Mouse (Mus musculus): ENCODE data around the gene Fam151a. TPM values are rescaled to one million over a fixed set of nuclear protein-coding genes. Genes with fewer than 3 reads are reported as not detected.
"Not testable (repeated sequence)": the region's sequence is repeated elsewhere in the genome, so short reads cannot be mapped to it uniquely, and the experiment has no call there.

Gene Fam151a
- polyA plus RNA-seq, 1 experiment from 2014 or later, result not detected

DNA sequence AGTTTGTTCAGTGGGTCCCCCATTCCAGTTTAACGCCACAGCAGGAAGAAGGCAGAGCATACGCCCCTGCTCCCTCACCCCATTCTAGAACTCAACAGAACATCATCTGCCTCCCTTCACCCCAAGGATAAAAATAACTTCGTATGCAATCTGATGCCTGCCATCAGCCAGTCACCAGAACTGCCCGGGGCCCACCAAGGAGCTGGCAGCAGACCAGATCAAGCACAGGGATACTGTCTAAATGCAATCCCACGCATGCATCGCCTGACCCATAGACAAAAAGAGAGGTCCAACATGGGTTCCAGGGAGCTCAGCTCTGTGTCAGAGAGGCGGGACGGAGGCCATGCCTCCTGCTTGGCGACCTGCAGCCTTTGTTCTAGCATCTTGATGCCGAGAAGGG lies 49.4 kb downstream of the Fam151a start:
- no peak overlapping the region for H3K4me2 ChIP-seq (ENCODE audit: low read depth, low read length, severe bottlenecking)
- DNase-seq (ENCODE audit: low spot score) (no peak), ATAC-seq (replicated peaks; ENCODE audit: low FRiP score) (no peak)
- no peaks in the 10 kb centered on the region for H3K36me3 ChIP-seq (ENCODE audit: control insufficient read depth, insufficient read depth, low read length)
- no peak overlapping the region for H3K9ac ChIP-seq (ENCODE audit: low read length)
- 82% methylated on average over 10 of the region's 10 CpGs for WGBS
- no peaks in the 10 kb centered on the region for H3K9me3 ChIP-seq (ENCODE audit: control insufficient read depth, low read length)
- no peak overlapping the region for H3K4me3 ChIP-seq (ENCODE audit: low read depth, low read length)
- H3K27ac ChIP-seq (ENCODE audit: low read depth, low read length), result no peak overlapping the region
- H3K4me1 ChIP-seq (replicated peaks; ENCODE audit: control insufficient read depth, insufficient read depth, low read length), result peaks cover 31% of the 10 kb centered on the region
- no peaks in the 10 kb centered on the region for H3K27me3 ChIP-seq (ENCODE audit: control insufficient read depth, insufficient read depth, low read length)

DNA sequence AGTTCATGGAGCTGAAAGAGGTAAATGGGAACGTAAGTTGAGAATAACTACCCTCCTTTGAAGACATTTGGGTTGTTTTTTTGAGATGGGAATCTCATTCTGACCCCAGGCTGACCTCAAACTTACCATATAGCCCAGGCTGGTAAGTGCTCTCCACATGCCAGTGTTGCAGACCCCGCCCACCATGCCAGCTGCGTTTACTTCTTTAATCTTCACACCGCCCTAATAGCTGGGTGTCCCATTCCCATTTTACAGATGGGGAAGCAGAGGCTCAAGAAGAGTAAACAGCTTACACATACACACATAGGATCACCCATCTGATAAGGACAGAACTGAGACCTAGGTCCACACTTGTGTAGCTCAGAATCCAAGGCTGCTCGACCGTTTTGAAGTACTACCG lies 51.1 kb downstream of the Fam151a start:
- H3K4me1 ChIP-seq (replicated peaks; ENCODE audit: control insufficient read depth, insufficient read depth, low read length), result peaks cover 26% of the 10 kb centered on the region
- no peaks in the 10 kb centered on the region for H3K9me3 ChIP-seq (ENCODE audit: control insufficient read depth, low read length)
- no peaks in the 10 kb centered on the region for H3K36me3 ChIP-seq (ENCODE audit: control insufficient read depth, insufficient read depth, low read length)
- DNase-seq (ENCODE audit: low spot score) (no peak), ATAC-seq (replicated peaks; ENCODE audit: low FRiP score) (no peak)
- no peak overlapping the region for H3K27ac ChIP-seq (ENCODE audit: low read depth, low read length)
- H3K4me2 ChIP-seq (ENCODE audit: low read depth, low read length, severe bottlenecking), result no peak overlapping the region
- no peaks in the 10 kb centered on the region for H3K27me3 ChIP-seq (ENCODE audit: control insufficient read depth, insufficient read depth, low read length)
- 90% methylated on average over 7 of the region's 7 CpGs for WGBS
- no peak overlapping the region for H3K9ac ChIP-seq (ENCODE audit: low read length)
- no peak overlapping the region for H3K4me3 ChIP-seq (ENCODE audit: low read depth, low read length)

DNA sequence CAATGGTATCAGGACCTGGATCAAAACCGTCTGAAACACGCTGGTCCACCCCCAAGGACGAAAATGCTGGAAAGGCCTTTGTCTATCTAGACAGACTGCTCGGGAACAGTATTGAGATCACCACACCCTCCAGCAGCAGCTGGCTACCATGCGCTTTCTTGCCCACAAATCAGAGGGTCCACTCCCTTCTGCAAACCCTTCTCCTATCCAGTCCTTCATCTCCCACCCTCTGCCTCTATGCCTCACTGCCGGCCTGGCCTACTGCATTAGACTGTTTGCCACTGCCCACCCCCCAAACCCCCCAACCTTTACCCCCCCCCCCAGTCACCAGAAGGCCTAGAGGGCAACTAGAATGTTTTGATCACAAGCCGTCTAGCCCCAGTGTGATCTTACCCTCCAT lies 51.7 kb downstream of the Fam151a start:
- ATAC-seq (replicated peaks; ENCODE audit: low FRiP score), result peak; percentile 16; the same call in 1 of the 2 replicates
- H3K4me1 ChIP-seq (replicated peaks; ENCODE audit: control insufficient read depth, insufficient read depth, low read length), result peaks cover 26% of the 10 kb centered on the region
- no peak for DNase-seq (ENCODE audit: low spot score)

DNA sequence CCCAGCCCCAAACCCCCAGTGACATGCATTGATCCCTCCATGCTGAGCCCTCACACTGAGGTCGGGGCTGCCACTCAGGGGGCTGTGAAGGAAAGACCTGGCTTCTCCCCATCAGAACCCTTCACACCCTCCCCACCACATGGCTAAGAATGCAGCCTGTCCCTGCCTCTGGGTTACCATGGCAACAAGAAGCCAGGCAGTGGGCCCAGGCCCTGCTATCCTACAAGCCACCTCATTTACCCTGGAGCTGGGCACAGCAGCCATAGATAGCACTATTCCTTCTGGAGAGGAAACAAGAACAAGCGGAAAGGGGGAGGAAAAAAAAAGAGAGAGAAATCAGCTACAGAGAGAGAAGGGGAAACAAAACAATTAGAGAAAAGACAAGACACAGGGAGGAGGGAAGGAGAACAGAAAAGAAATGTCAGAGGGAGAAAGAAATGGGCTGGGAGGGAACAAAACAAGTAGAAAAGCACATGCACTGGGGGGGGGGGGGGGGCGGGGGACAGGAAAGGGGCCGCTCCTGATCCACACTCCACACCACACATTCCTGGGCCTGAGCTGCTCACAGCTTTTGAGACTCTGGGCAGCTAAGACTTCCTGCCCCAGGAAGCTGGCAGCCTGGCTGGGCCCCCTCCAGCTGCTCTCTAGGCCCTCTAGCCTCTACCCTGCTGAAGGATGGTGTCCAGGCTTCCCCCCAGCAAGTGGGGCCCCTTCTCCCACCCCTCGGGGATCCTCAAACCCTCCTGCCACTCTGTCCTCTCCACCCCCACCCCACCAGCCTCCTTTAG lies 52.3 kb downstream of the Fam151a start:
- peak; percentile 91 for ATAC-seq (replicated peaks; ENCODE audit: low FRiP score)
- Histone ChIP-seq H3K9ac (ENCODE audit: low read length) (peak overlapping the region; percentile 29), H3K27me3 (ENCODE audit: control insufficient read depth, insufficient read depth, low read length) (no peaks in the 10 kb centered on the region), H3K4me2 (ENCODE audit: low read depth, low read length, severe bottlenecking) (0 out of 2 replicates have a peak overlapping the region, but pooled peaks have one; percentile 18), H3K36me3 (ENCODE audit: control insufficient read depth, insufficient read depth, low read length) (no peaks in the 10 kb centered on the region), H3K4me3 (ENCODE audit: low read depth, low read length) (no peak overlapping the region), H3K27ac (ENCODE audit: low read depth, low read length) (peak overlapping the region; percentile 87), H3K4me1 (replicated peaks; ENCODE audit: control insufficient read depth, insufficient read depth, low read length) (peaks cover 23% of the 10 kb centered on the region), H3K9me3 (ENCODE audit: control insufficient read depth, low read length) (no peaks in the 10 kb centered on the region)
- peak; percentile 81 for DNase-seq (ENCODE audit: low spot score)
- WGBS, result 4% methylated on average over 5 of the region's 5 CpGs

More for the DNA sequence above, 51.7 kb downstream of the Fam151a start:
- Histone ChIP-seq H3K27me3 (ENCODE audit: control insufficient read depth, insufficient read depth, low read length) (no peaks in the 10 kb centered on the region), H3K4me2 (ENCODE audit: low read depth, low read length, severe bottlenecking) (no peak overlapping the region), H3K27ac (ENCODE audit: low read depth, low read length) (no peak overlapping the region; the same call in 1 of the 2 replicates), H3K9me3 (ENCODE audit: control insufficient read depth, low read length) (no peaks in the 10 kb centered on the region), H3K9ac (ENCODE audit: low read length) (no peak overlapping the region), H3K36me3 (ENCODE audit: control insufficient read depth, insufficient read depth, low read length) (no peaks in the 10 kb centered on the region), H3K4me3 (ENCODE audit: low read depth, low read length) (no peak overlapping the region)
- 53% methylated on average over 7 of the region's 7 CpGs for WGBS

DNA sequence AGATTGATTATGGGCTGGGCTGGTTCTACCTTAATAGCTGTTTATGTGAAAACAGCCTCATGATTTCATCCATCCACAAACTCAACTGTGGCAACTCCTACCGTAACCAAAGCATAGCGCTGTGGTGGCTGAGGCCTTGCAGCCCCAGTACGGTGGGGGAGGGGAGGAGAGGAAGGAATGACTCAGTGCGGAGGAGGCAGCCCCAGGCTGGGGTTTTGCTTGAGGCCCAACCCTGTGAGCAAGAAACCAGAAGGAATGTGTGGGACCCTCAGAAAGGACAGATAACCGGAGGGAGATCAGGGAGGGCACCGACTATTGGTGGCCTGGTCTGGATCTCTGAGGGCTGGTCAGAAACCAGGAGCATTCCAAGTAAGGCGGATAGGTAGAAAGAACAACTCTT lies 54.1 kb downstream of the Fam151a start:
- WGBS, result 71% methylated on average over 7 of the region's 7 CpGs
- H3K4me1 ChIP-seq (replicated peaks; ENCODE audit: control insufficient read depth, insufficient read depth, low read length), result peaks cover 23% of the 10 kb centered on the region
- no peak overlapping the region for H3K9ac ChIP-seq (ENCODE audit: low read length)
- no peaks in the 10 kb centered on the region for H3K36me3 ChIP-seq (ENCODE audit: control insufficient read depth, insufficient read depth, low read length)
- H3K27me3 ChIP-seq (ENCODE audit: control insufficient read depth, insufficient read depth, low read length), result no peaks in the 10 kb centered on the region
- H3K4me2 ChIP-seq (ENCODE audit: low read depth, low read length, severe bottlenecking), result no peak overlapping the region
- H3K27ac ChIP-seq (ENCODE audit: low read depth, low read length), result no peak overlapping the region
- DNase-seq (ENCODE audit: low spot score) (no peak), ATAC-seq (replicated peaks; ENCODE audit: low FRiP score) (no peak)
- H3K4me3 ChIP-seq (ENCODE audit: low read depth, low read length), result no peak overlapping the region
- H3K9me3 ChIP-seq (ENCODE audit: control insufficient read depth, low read length), result no peaks in the 10 kb centered on the region

DNA sequence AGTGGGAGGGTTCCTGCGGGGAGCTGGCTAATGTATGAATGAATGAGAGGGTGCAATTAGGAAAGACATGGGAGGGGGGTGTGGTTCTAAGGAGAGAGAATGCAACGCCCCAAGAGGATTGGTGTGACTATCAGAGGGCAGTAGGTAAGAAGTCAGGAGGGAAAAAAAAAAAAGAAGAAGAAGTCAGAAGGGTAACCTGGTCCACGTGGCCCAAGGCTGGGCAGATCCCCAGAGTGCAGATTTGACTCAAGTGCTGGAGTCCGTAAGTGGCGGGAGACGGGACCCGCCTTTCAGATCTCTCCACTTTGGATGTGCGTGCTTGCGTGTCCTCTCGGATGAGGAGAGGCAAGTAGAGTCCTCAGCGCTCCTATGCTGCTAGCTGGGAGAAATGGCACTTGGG lies 54.9 kb downstream of the Fam151a start:
- no peak overlapping the region for H3K27ac ChIP-seq (ENCODE audit: low read depth, low read length)

DNA sequence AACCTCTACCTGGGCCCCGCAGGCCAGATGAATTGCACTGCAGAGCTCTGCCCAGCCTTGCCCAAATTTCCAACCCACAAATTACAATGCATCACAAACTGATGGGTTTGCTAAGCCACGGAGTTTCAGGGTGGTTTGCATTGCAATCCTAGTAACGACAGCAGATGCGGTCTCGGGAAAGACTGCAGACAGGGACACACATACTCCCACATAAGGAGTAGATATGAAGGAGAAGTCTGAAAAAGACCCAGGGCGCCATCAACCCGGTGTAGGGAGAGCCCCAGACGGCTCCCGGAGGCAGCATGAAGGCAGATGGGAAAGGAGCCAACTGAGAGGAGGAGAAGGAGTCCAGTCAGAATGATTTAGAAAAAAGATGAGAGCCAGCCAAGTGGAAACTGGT lies 56.0 kb downstream of the Fam151a start:
- Histone ChIP-seq H3K4me3 (ENCODE audit: low read depth, low read length) (no peak overlapping the region), H3K27ac (ENCODE audit: low read depth, low read length) (no peak overlapping the region), H3K4me2 (ENCODE audit: low read depth, low read length, severe bottlenecking) (no peak overlapping the region), H3K9ac (ENCODE audit: low read length) (no peak overlapping the region), H3K9me3 (ENCODE audit: control insufficient read depth, low read length) (no peaks in the 10 kb centered on the region), H3K36me3 (ENCODE audit: control insufficient read depth, insufficient read depth, low read length) (no peaks in the 10 kb centered on the region), H3K4me1 (replicated peaks; ENCODE audit: control insufficient read depth, insufficient read depth, low read length) (peaks cover 23% of the 10 kb centered on the region), H3K27me3 (ENCODE audit: control insufficient read depth, insufficient read depth, low read length) (no peaks in the 10 kb centered on the region)
- no peak for DNase-seq (ENCODE audit: low spot score)
- WGBS, result 81% methylated on average over 9 of the region's 9 CpGs
- no peak for ATAC-seq (replicated peaks; ENCODE audit: low FRiP score)

More for the DNA sequence above, 54.9 kb downstream of the Fam151a start:
- H3K9me3 ChIP-seq (ENCODE audit: control insufficient read depth, low read length), result no peaks in the 10 kb centered on the region
- DNase-seq (ENCODE audit: low spot score), result no peak
- no peak overlapping the region for H3K9ac ChIP-seq (ENCODE audit: low read length)
- H3K4me2 ChIP-seq (ENCODE audit: low read depth, low read length, severe bottlenecking), result no peak overlapping the region
- H3K27me3 ChIP-seq (ENCODE audit: control insufficient read depth, insufficient read depth, low read length), result no peaks in the 10 kb centered on the region
- no peak for ATAC-seq (replicated peaks; ENCODE audit: low FRiP score)
- no peaks in the 10 kb centered on the region for H3K36me3 ChIP-seq (ENCODE audit: control insufficient read depth, insufficient read depth, low read length)
- no peak overlapping the region for H3K4me3 ChIP-seq (ENCODE audit: low read depth, low read length)
- 83% methylated on average over 11 of the region's 11 CpGs for WGBS
- peaks cover 23% of the 10 kb centered on the region for H3K4me1 ChIP-seq (replicated peaks; ENCODE audit: control insufficient read depth, insufficient read depth, low read length)

DNA sequence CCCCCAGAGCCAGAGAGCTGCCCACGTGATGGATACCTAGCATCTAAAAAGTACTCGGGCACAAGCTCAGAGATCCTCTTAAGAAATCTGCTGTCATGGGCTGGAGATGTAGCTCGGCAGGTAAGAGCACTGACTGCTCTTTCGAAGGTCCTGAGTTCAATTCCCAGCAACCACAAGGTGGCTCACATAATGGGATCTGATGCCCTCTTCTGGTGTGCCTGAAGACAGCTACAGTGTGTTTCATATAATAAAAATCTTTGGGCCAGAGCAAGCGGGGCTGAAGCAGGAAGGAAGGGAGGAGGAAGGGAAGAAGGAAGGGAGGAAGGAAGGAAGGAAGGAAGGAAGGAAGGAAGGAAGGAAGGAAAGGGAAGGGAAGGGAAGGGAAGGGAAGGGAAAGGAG lies 56.5 kb downstream of the Fam151a start:
- H3K4me3 ChIP-seq (ENCODE audit: low read depth, low read length); H3K9me3 ChIP-seq (ENCODE audit: control insufficient read depth, low read length); ATAC-seq (replicated peaks; ENCODE audit: low FRiP score); H3K4me2 ChIP-seq (ENCODE audit: low read depth, low read length, severe bottlenecking); DNase-seq (ENCODE audit: low spot score); H3K27me3 ChIP-seq (ENCODE audit: control insufficient read depth, insufficient read depth, low read length); H3K27ac ChIP-seq (ENCODE audit: low read depth, low read length); H3K9ac ChIP-seq (ENCODE audit: low read length); H3K36me3 ChIP-seq (ENCODE audit: control insufficient read depth, insufficient read depth, low read length): not testable (repeated sequence)
- H3K4me1 ChIP-seq (replicated peaks; ENCODE audit: control insufficient read depth, insufficient read depth, low read length), result peaks cover 23% of the 10 kb centered on the region
- WGBS, result 88% methylated on average over 5 of the region's 5 CpGs

DNA sequence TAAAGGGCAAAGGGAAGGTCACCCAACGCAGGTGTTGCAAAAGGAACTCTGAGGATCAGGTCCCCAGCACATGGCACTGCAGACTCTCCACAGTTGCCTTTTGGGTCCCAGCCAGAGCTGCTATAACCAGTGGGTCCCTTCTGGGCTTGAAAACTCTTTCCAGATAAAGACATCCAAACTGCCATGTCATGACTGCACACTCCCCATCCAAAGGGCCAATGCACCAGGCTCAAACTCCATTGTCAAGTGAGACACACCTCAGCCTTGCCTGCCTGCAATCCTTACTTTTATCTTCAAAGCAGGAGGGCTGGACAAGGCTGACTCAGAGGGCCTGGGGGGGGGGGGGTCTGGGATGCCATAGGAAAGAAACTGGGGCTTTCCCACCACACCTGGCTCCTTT lies 57.2 kb downstream of the Fam151a start:
- Histone ChIP-seq H3K9ac (ENCODE audit: low read length) (no peak overlapping the region), H3K9me3 (ENCODE audit: control insufficient read depth, low read length) (no peaks in the 10 kb centered on the region), H3K27me3 (ENCODE audit: control insufficient read depth, insufficient read depth, low read length) (no peaks in the 10 kb centered on the region), H3K4me3 (ENCODE audit: low read depth, low read length) (no peak overlapping the region), H3K4me1 (replicated peaks; ENCODE audit: control insufficient read depth, insufficient read depth, low read length) (peaks cover 16% of the 10 kb centered on the region), H3K36me3 (ENCODE audit: control insufficient read depth, insufficient read depth, low read length) (no peaks in the 10 kb centered on the region), H3K27ac (ENCODE audit: low read depth, low read length) (no peak overlapping the region), H3K4me2 (ENCODE audit: low read depth, low read length, severe bottlenecking) (no peak overlapping the region)
- 90% methylated on average over 1 of the region's 1 CpGs for WGBS
- DNase-seq (ENCODE audit: low spot score) (no peak), ATAC-seq (replicated peaks; ENCODE audit: low FRiP score) (no peak)

Measured in forebrain, embryonic 11.5 days (tissue).